Mouse (Mus musculus) stomach, postnatal 0 days (tissue): Measurements from ENCODE around the gene Col11a2.

Experiments used
- CTCF ChIP-seq: IDR thresholded peaks from 2 replicates; pipeline ENCODE4 v1.5.1; 2016; ENCODE audit warnings: antibody characterized with exemption, low read depth, mild to moderate bottlenecking, moderate library complexity
- EP300 ChIP-seq: optimal IDR thresholded peaks from 2 replicates; pipeline ENCODE3; 2016; ENCODE audit warnings: antibody characterized with exemption

DNA sequence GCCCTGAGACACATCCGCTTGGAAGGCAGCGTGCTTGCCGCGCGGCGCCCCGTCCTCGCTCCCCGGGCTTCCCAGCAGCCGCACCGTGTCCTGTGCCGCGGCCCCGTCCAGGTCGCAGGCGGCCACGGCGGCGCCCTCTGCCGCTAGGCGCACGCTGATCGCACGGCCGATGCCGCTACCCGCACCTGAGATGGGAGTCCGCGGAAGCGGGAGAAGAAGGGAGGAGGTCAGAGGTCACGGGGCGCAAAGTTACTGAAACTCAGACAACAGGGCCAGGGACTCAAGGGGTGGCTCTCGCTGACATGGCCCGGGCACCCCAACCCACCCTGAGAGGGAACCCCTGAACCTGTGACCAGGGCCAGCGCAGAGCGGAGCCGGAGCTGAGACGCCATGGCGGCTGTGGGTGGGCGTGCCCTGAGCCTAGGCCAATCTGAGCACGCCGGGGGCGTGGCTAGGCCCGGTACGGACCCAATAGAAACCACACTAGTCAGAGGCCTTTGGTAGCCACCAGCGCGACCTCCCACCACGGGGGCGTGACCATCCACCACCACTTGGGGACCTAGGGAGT lies 11.5 kb upstream of the Col11a2 start, which contains the start of gene H2-Ke6:
- TF ChIP-seq CTCF, result peak; percentile 51
- TF ChIP-seq EP300, result no peak
